Mouse (Mus musculus) right cerebral cortex, postnatal 10 days (tissue): Measurements from ENCODE around the gene Xpc.

Experiments used
- DNase-seq, 2 experiments: peaks; one replicate each; pipeline ENCODE4 v3.0.0; 2021; ENCODE audit warnings: low spot score in 2 of 2

The Xpc gene

GRCm38 (mm10) chr6:91525544-91525943, 9.9 kb upstream of the Xpc start:
- no peak for DNase-seq

GRCm38 (mm10) chr6:91522816-91523215, 7.1 kb upstream of the Xpc start:
- DNase-seq: no peak

GRCm38 (mm10) chr6:91518454-91519020, 2.8 kb upstream of the Xpc start:
- no peak for DNase-seq

GRCm38 (mm10) chr6:91514737-91515362, 838 bp downstream of the Xpc start:
- no peak for DNase-seq

- no peak for DNase-seq
These were observed 1.6 kb downstream of the Xpc start for GRCm38 (mm10) chr6:91514135-91514534.

GRCm38 (mm10) chr6:91510211-91510610, 5.5 kb downstream of the Xpc start:
- no peak for DNase-seq

GRCm38 (mm10) chr6:91509326-91509725, 6.4 kb downstream of the Xpc start:
- DNase-seq: peak in 1 of 2 experiments; percentile 64

GRCm38 (mm10) chr6:91508041-91508440, 7.6 kb downstream of the Xpc start:
- DNase-seq: no peak

- DNase-seq: no peak
These were observed 9.7 kb downstream of the Xpc start for GRCm38 (mm10) chr6:91506036-91506435.

- no peak for DNase-seq
These were observed 12.4 kb downstream of the Xpc start for GRCm38 (mm10) chr6:91503302-91503701.

- DNase-seq: no peak
These were observed 21.2 kb downstream of the Xpc start for GRCm38 (mm10) chr6:91494526-91494925.

- no peak for DNase-seq
These were observed 22.6 kb downstream of the Xpc start for GRCm38 (mm10) chr6:91493053-91493452.

- DNase-seq: no peak
These were observed 24.7 kb downstream of the Xpc start for GRCm38 (mm10) chr6:91491004-91491403.

- DNase-seq: peak in 1 of 2 experiments; percentile 46
These were observed 25.8 kb downstream of the Xpc start for GRCm38 (mm10) chr6:91489872-91490271.

GRCm38 (mm10) chr6:91488496-91489212, 27.0 kb downstream of the Xpc start:
- no peak for DNase-seq

- DNase-seq: no peak
These were observed 28.8 kb downstream of the Xpc start for GRCm38 (mm10) chr6:91486736-91487453.

- DNase-seq: no peak
These were observed 32.3 kb downstream of the Xpc start for GRCm38 (mm10) chr6:91483371-91483770.

GRCm38 (mm10) chr6:91476541-91476940, 39.1 kb downstream of the Xpc start:
- DNase-seq: no peak

GRCm38 (mm10) chr6:91474441-91475190, 41.1 kb downstream of the Xpc start:
- peak in 1 of 2 experiments; percentile 37 for DNase-seq

- peak in 1 of 2 experiments; percentile 46 for DNase-seq
These were observed 41.8 kb downstream of the Xpc start for GRCm38 (mm10) chr6:91473805-91474440.
